Mouse (Mus musculus) CH12.LX (cell line): ENCODE results near the gene Egfl7. TPM values are rescaled to one million over a fixed set of nuclear protein-coding genes. Genes with fewer than 3 reads are reported as not detected.
A peak's percentile ranks its signal among the peaks of the same experiment; 100 is the strongest.

ENCODE experiments used
- DNase-seq: peaks from one replicate; pipeline ENCODE4 v3.0.0-alpha.2; 2013; ENCODE audit errors: extremely low read depth
- H3K27ac ChIP-seq: 2 replicates; pipeline ENCODE4 v1.5.1; 2012; ENCODE audit warnings: low read depth, mild to moderate bottlenecking, control low read depth, moderate library complexity; ENCODE audit not compliant: insufficient read depth
- H3K27me3 ChIP-seq: replicated peaks from 2 replicates; pipeline ENCODE3; 2012; ENCODE audit warnings: inconsistent platforms
- H3K36me3 ChIP-seq, 2 experiments: replicated peaks in 1 of 2; 2 replicates each; pipeline versions ENCODE3 to v1.6.1; 2012; ENCODE audit warnings: inconsistent platforms in 1 of 2, low read length in 1 of 2, mild to moderate bottlenecking in 1 of 2, mixed read lengths in 1 of 2, moderate library complexity in 1 of 2; ENCODE audit not compliant: control insufficient read depth in 1 of 2, insufficient read depth in 1 of 2
- H3K4me1 ChIP-seq, 2 experiments: 2 replicates each; pipeline ENCODE4 v1.6.1; 2012; ENCODE audit warnings: inconsistent platforms in 1 of 2, moderate library complexity in 1 of 2; ENCODE audit not compliant: insufficient read depth in 2 of 2, control insufficient read depth in 1 of 2
- H3K4me2 ChIP-seq: 2 replicates; pipeline ENCODE4 v1.6.1; 2012; ENCODE audit warnings: low read depth, mild to moderate bottlenecking, control low read depth; ENCODE audit not compliant: poor library complexity, insufficient read depth, severe bottlenecking
- H3K4me3 ChIP-seq, 3 experiments: fragments of 150-350 bp in 1 of 3; sonication (generic) in 1 of 3; replicated peaks in 1 of 3; 2 replicates each; pipeline versions ENCODE3 to v1.5.1; 2011 to 2012; ENCODE audit warnings: low read depth in 2 of 3, low read length in 2 of 3, mild to moderate bottlenecking in 2 of 3, moderate library complexity in 2 of 3, control low read depth in 1 of 3, improper control_type of control experiment in 1 of 3, inconsistent platforms in 1 of 3, mixed read lengths in 1 of 3; ENCODE audit not compliant: poor library complexity in 1 of 3
- H3K79me2 ChIP-seq: replicated peaks from 2 replicates; pipeline ENCODE4 v1.6.1; 2012; ENCODE audit warnings: mild to moderate bottlenecking, moderate library complexity; ENCODE audit not compliant: control insufficient read depth, poor library complexity, insufficient read depth, severe bottlenecking; ENCODE audit errors: extremely low read depth
- H3K9ac ChIP-seq: 2 replicates; pipeline ENCODE4 v1.6.1; 2012; ENCODE audit warnings: low read depth, mild to moderate bottlenecking, control low read depth, moderate library complexity; ENCODE audit not compliant: insufficient read depth
- H3K9me3 ChIP-seq: replicated peaks from 2 replicates; pipeline ENCODE3; 2012; ENCODE audit warnings: low read length, inconsistent platforms, mixed read lengths
- BHLHE40 ChIP-seq: IDR thresholded peaks from 2 replicates; pipeline ENCODE4 v1.6.1; 2011; ENCODE audit warnings: mild to moderate bottlenecking, low read depth, low read length, improper control_type of control experiment
- CHD2 ChIP-seq: IDR thresholded peaks from 2 replicates; pipeline ENCODE4 v1.6.1; 2011; ENCODE audit warnings: low read length, improper control_type of control experiment
- E2F4 ChIP-seq: IDR thresholded peaks from 2 replicates; pipeline ENCODE4 v1.6.1; 2011; ENCODE audit warnings: low read depth, low read length, improper control_type of control experiment; ENCODE audit not compliant: insufficient replicate concordance
- ELF1 ChIP-seq: IDR thresholded peaks from 2 replicates; pipeline ENCODE4 v1.6.1; 2014; ENCODE audit warnings: low read depth, mild to moderate bottlenecking, inconsistent platforms, low read length, improper control_type of control experiment
- JUN ChIP-seq: IDR thresholded peaks from 2 replicates; pipeline ENCODE4 v1.6.1; 2011; ENCODE audit warnings: low read depth, mild to moderate bottlenecking, low read length, improper control_type of control experiment, moderate library complexity; ENCODE audit not compliant: insufficient read depth
- JUND ChIP-seq: conservative IDR thresholded peaks from 2 replicates; pipeline ENCODE4 v1.6.1; 2011; ENCODE audit warnings: low read depth, low read length, improper control_type of control experiment
- KAT2A ChIP-seq: IDR thresholded peaks from 2 replicates; pipeline ENCODE4 v1.6.1; 2012; ENCODE audit warnings: low read length, improper control_type of control experiment, inconsistent platforms; ENCODE audit not compliant: insufficient replicate concordance
- MAZ ChIP-seq: IDR thresholded peaks from 2 replicates; pipeline ENCODE4 v1.6.1; 2012; ENCODE audit warnings: low read depth, mild to moderate bottlenecking, inconsistent platforms, low read length, improper control_type of control experiment, moderate library complexity
- MXI1 ChIP-seq: IDR thresholded peaks from 2 replicates; pipeline ENCODE4 v1.6.1; 2011; ENCODE audit warnings: mild to moderate bottlenecking, low read depth, low read length, improper control_type of control experiment
- POLR2AphosphoS2 ChIP-seq: IDR thresholded peaks from 2 replicates; pipeline ENCODE4 v1.6.1; 2011; ENCODE audit warnings: low read depth, low read length, improper control_type of control experiment
- RAD21 ChIP-seq: IDR thresholded peaks from 2 replicates; pipeline ENCODE4 v1.6.1; 2011; ENCODE audit warnings: low read depth, mild to moderate bottlenecking, low read length, improper control_type of control experiment, moderate library complexity
- RCOR1 ChIP-seq: conservative IDR thresholded peaks from 2 replicates; pipeline ENCODE4 v1.6.1; 2012; ENCODE audit warnings: low read depth, mild to moderate bottlenecking, inconsistent platforms, low read length, improper control_type of control experiment
- SIN3A ChIP-seq: IDR thresholded peaks from 2 replicates; pipeline ENCODE4 v1.6.1; 2012; ENCODE audit warnings: low read length, improper control_type of control experiment, inconsistent platforms
- UBTF ChIP-seq: IDR thresholded peaks from 2 replicates; pipeline ENCODE4 v1.6.1; 2012; ENCODE audit warnings: low read depth, mild to moderate bottlenecking, inconsistent platforms, low read length, improper control_type of control experiment, moderate library complexity
- ZKSCAN1 ChIP-seq: IDR thresholded peaks from 2 replicates; pipeline ENCODE4 v1.6.1; 2012; ENCODE audit warnings: low read depth, inconsistent platforms, low read length, improper control_type of control experiment, borderline replicate concordance
- ZMIZ1 ChIP-seq: IDR thresholded peaks from 2 replicates; pipeline ENCODE4 v1.6.1; 2012; ENCODE audit warnings: low read depth, mild to moderate bottlenecking, inconsistent platforms, low read length, improper control_type of control experiment
- dilution Hi-C: fragments of 300-500 bp; cut with MboI; formaldehyde crosslinking; loops from 2 replicates; pipeline ENCODE4 v1.14.3; 2020; ENCODE audit warnings: low sequenced_read_pairs; ENCODE audit not compliant: extremely low pct_unique_long_range_greater_than_20kb, extremely low pct_ligation_motif_present
- in situ Hi-C: fragments of 300-500 bp; cut with MboI; formaldehyde crosslinking; loops from 3 replicates; pipeline ENCODE4 v1.14.3; 2019; ENCODE audit warnings: low sequenced_read_pairs, low pct_ligation_motif_present, low pct_unique_long_range_greater_than_20kb, mixed read lengths
- polyA plus RNA-seq: library from polyadenylated mRNA; unstranded; fragments of >175 nt; gene quantifications from 2 replicates; pipeline ENCODE4 v1.2.1, GENCODE M21; 2012; ENCODE audit warnings: low read depth; ENCODE audit not compliant: insufficient read length
- total RNA-seq, 2 experiments: library from RNA; depleted of rRNA; stranded (reverse); fragments of 300-350 nt in 1 of 2; fragments of >200 nt in 1 of 2; gene quantifications; 2 replicates each; pipeline ENCODE4 v1.2.3; 2012 to 2014

Gene Egfl7
- total and polyA plus RNA-seq, 3 experiments: 20.1 to 39.3 (median 24.7) TPM

DNA sequence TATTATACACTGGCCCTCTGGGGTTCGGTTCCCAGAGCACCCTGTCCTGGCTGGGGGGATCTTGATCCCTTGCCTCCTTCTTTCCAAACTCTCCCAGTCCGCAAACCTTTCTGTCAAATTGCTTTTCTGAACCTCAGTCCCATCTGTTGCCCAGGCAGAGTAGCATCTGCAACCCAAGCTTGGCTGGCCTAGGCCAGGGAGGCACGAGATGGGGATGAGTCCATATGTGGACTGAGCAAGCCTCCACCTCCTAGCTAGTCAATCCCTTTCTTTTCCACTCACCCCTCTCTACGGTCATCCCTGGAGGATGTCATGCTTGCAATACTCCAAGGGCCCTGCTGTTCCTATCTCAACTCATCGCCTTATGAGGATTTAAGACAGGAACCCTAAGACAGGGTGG is 22.8 kb downstream of the Egfl7 start:
- dilution Hi-C loops: no loop called here
- Histone ChIP-seq H3K36me3 (no peaks in the 10 kb centered on the region), H3K27me3 (peaks cover 53% of the 10 kb centered on the region), H3K4me3 (no peak overlapping the region), H3K27ac (no peak overlapping the region), H3K79me2 (no peaks in the 10 kb centered on the region), H3K4me2 (no peak overlapping the region), H3K4me1 (peaks cover 9 to 30% of the 10 kb centered on the region in 2 experiments; a peak in 3 of 4 replicates), H3K9ac (no peak overlapping the region), H3K9me3 (no peaks in the 10 kb centered on the region)
- in situ Hi-C loops: no loop called here
- TF ChIP-seq CHD2: no peak
- DNase-seq: no peak

DNA sequence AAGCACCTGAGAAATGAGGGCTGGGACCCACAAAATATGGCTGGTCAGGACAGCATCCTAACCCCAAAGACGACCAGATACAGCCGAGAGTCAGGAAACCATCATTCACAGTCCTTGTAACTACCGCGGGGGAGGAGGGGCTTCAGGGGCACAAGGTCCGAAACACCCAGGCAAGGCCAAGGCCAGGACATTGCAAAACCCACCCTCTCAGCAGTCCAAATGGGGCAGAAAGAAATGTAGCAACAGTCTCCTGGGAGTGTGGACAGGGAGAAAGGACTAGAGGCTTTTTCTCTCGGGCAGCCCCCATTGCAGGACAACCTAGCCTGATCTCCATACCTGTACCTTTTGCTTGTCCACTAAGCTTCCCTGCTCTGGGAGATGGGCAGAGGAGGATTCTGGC is 23.3 kb downstream of the Egfl7 start:
- no peaks in the 10 kb centered on the region for H3K36me3 ChIP-seq
- dilution Hi-C loops (no loop called here), in situ Hi-C loops (no loop called here)
- peak overlapping the region; percentile 44; the same call in 1 of the 2 replicates for H3K9ac ChIP-seq
- no peak for TF ChIP-seq ZMIZ1
- no peak for TF ChIP-seq UBTF
- no peak for TF ChIP-seq SIN3A
- no peak for TF ChIP-seq POLR2AphosphoS2
- no peak for TF ChIP-seq ZKSCAN1
- no peak for TF ChIP-seq JUN
- TF ChIP-seq MAZ: no peak
- no peak for TF ChIP-seq ELF1
- TF ChIP-seq RCOR1: no peak
- TF ChIP-seq RAD21: no peak
- no peak for TF ChIP-seq KAT2A
- TF ChIP-seq MXI1: no peak
- TF ChIP-seq BHLHE40: no peak
- TF ChIP-seq E2F4: no peak
- no peak for TF ChIP-seq JUND
- H3K4me1 ChIP-seq: peaks cover 12 to 35% of the 10 kb centered on the region in 2 experiments
- H3K27ac ChIP-seq: no peak overlapping the region
- H3K9me3 ChIP-seq: no peaks in the 10 kb centered on the region
- no peaks in the 10 kb centered on the region for H3K79me2 ChIP-seq
- no peak for DNase-seq
- H3K4me3 ChIP-seq: peak overlapping the region; percentile 51 to 77 (median 66)
- H3K27me3 ChIP-seq: peaks cover 57% of the 10 kb centered on the region
- peak overlapping the region; percentile 52 for H3K4me2 ChIP-seq
